Mouse (Mus musculus): ENCODE results near the gene Pla2g16.

- TF ChIP-seq CTCF (IDR thresholded peaks at IDR 0.05), result no peak
- no peak for TF ChIP-seq EP300 (IDR thresholded peaks at IDR 0.05)
Observed at GRCm38 (mm10) chr19:7566826-7567225, 9.6 kb downstream of the Pla2g16 start.

All from lung, postnatal 0 days (tissue).